Mouse (Mus musculus) thymus, adult 18-20 months (tissue): ENCODE measurements around the gene Nubp2.
A peak's percentile ranks its signal among the peaks of the same experiment; 100 is the strongest.

Source experiments
- DNase-seq, 2 experiments: peaks; one replicate each; pipeline ENCODE4 v3.0.0; 2022; ENCODE audit warnings: mixed read lengths in 2 of 2

Gene Nubp2

DNA sequence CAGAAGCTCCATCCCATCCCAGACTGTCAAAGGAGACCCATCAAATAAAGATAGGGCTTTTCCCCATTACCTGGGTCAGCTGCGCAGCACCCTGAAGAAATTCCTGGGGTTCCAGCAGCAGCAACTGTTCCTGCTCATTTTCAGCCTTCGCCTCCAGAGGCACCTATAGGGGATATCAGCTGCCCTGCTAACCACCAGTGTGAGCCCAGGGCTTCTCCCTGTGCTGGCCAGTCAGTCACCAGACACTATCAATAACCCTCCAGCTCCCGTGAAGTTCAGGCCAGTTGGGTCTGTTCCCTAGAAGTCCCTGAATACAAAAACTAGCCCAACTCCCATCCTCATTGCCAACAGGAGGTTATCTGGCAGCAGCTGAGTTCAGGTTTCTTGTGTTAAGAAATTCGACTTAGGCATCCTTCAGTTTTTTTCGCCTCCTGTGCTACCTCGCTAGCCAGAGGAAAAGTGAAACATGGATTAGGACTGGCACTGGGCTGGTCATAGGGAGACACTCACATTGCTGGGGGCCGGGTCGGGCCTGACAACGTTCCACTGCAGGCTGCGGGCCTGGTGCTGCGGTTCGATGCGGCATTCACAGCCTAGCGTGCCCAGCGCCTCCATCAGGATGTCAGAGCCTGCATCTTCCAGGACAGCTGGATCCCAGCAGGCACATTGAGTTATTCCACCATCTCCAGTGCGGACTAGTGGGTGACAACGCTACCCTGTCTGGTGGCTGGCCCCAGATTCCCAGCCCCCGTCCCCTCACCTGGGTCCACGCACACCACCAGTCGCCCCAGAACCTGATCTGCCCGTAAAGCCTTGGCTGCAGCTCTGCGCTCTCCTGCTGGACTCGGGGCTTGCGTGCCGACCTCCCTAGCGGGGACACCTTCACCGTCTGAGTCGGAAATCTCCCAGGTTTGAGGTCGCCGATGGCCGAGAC, 8.2 kb upstream of the Nubp2 start:
- DNase-seq: no peak

GRCm38 (mm10) chr17:24893276-24893675, 7.1 kb upstream of the Nubp2 start:
- no peak for DNase-seq

DNA sequence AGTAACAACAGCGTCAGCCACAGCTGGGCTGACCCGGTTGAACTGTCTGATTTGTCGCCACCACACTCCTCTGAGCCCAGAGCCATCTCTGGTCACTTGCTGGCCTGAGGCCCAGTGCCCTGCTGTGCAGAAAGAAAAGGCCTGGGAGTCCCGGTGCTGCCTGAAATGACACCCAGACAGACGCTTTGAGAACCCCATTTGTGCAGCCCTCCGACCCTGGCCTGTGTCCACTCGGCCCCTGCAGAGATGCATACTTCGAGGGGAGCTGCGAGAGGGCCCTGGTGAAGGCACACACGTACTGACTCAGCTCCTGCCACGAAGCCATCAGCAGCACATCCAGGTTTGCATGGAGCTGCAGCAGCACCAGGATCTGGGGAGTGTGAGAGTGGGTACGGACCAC, 6.6 kb upstream of the Nubp2 start:
- no peak for DNase-seq

- DNase-seq: no peak
Measured at GRCm38 (mm10) chr17:24891321-24891720, 5.2 kb upstream of the Nubp2 start.

DNA sequence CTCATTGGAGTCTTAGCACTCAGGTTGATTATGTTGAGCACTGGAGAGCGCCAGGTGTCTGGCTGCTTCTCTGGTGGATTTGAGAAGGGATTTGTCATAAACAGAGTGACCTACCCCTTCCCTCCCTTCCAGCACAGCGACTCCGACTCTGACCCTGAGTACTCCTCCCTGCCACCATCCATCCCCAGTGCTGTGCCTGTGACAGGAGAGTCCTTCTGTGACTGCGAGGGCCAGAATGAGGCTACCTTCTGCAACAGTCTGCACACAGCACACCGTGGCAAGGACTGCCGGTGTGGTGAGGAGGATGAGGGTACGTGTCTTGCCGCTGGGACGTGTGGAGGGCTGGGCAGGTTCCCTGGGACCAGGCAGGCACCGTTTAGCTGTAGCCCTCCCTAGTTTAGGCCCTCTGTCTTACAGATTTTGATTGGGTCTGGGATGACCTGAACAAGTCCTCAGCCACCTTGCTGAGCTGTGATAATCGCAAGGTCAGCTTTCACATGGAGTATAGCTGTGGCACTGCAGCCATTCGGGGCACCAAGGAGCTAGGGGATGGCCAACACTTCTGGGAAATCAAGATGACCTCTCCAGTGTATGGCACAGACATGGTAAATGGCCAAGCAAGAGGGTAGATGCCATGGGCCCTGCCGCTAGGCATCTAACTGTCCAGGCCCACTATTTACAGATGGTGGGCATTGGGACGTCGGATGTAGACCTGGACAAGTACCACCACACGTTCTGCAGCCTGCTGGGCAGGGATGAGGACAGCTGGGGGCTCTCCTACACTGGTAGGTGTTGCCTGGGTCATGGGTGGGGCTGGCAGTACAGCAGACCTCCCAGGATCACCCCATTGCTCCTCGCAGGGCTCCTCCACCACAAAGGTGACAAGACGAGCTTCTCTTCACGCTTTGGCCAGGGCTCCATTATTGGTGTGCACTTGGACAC, 4.3 kb upstream of the Nubp2 start:
- DNase-seq: no peak

DNA sequence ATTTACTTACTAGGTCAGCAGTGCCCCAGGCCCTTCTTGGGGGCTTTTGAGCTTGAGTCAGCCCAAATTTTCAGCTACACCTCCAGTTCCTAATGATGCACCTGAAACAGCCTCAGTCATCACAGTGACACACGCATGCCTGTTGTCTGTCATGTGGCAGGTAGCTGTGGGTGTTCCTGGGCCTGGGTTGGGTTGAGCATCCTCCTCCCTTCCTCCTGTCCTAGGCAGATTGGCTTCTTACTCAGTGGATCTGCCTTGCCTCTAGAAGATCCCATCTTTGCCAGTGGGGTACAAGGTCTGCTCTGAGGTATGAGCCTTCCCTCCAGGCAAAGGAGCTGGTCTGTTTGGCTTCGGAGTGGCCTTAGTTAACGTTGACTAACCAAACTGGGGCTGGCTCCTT, 2.7 kb upstream of the Nubp2 start:
- DNase-seq: no peak

- no peak for DNase-seq
Measured at GRCm38 (mm10) chr17:24887291-24888080, 1.3 kb upstream of the Nubp2 start.

GRCm38 (mm10) chr17:24886932-24887271, 753 bp upstream of the Nubp2 start:
- no peak for DNase-seq

DNA sequence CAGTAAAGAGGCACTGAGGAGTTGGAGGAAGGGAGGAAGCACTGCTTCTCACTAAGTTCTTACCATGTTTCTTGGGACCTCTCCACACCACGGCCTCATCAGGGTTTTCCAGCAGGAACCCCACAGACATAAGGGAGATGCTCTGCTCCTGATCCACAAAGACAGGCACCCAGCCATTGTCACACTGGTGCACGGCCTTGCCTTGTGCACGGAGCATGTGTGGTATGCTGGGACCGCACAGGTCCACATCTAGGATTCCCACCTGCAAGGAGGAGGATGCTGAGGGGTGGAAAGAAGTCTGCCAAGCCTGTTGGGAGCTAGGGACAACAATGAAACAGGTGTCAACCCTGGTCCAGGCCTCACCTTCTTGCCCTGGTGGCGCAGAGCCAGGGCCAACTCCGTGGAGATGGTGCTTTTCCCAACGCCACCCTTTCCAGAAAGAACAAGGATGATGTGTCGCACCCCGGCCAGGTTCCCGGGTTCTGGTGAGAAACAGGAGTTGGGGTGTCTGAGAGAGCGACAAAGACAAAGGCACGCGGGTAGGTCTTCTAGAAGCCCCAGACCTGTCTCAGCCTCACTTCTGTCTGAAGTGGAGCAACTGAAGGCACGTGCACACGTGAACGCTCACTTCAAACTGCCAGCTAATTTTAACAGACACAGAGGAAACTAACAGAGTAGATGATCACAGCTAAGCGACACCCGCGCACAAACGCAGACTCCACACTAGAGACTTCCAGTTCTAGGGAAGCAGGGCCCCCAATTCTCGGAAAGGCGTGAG, 604 bp downstream of the Nubp2 start:
- no peak for DNase-seq

- no peak for DNase-seq
Measured at GRCm38 (mm10) chr17:24884391-24884790, 1.8 kb downstream of the Nubp2 start.

DNA sequence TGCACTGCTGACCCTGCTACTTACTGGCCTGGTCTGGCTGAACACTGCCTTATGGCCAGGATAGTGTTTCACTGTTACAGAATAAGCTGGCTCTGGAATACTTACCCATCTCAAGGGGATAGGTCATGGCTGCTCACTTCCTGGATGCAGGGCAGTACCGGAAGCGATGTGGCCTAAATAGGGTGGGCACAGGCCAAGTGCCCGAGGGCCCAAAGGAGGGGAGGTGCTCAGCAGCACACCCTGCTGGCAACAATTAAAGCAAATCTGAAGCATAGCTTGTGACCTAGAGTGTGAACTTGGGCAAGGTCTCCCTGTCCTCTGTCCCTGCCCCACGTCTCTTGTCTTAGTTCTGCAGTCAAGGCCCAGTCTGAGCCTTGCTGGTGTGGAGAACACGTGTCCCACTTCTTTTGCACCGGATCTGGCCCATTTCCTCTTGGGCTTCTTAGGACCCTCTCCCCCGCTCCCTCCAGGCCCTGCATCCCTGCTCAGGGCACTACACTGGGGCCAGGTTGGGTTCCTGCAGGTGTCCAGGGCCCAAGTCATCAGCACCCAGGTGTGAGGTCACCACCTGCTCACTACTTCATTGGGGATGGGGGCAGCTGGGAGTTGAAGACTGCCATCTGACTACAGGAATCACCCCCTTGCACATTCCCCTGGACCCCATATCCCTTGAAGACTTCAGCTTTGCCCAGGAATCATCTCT, 4.3 kb downstream of the Nubp2 start:
- no peak for DNase-seq

GRCm38 (mm10) chr17:24878531-24878930, 7.6 kb downstream of the Nubp2 start:
- DNase-seq: no peak

DNA sequence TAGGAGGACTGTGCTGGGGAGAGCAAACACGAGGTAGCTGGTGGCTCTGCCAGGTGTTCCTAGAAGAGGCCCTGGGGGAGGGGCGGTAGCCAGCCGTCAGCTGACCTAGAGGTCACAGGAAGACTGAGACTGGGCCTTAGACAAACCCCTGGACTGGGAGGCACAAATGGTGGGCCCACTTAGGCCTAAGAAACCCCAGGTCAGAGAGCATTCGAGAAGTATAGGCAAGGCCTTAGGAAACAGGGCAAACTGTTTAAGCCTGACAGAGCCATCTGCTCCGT, 8.1 kb downstream of the Nubp2 start:
- peak in 1 of 2 experiments; percentile 51 for DNase-seq

DNA sequence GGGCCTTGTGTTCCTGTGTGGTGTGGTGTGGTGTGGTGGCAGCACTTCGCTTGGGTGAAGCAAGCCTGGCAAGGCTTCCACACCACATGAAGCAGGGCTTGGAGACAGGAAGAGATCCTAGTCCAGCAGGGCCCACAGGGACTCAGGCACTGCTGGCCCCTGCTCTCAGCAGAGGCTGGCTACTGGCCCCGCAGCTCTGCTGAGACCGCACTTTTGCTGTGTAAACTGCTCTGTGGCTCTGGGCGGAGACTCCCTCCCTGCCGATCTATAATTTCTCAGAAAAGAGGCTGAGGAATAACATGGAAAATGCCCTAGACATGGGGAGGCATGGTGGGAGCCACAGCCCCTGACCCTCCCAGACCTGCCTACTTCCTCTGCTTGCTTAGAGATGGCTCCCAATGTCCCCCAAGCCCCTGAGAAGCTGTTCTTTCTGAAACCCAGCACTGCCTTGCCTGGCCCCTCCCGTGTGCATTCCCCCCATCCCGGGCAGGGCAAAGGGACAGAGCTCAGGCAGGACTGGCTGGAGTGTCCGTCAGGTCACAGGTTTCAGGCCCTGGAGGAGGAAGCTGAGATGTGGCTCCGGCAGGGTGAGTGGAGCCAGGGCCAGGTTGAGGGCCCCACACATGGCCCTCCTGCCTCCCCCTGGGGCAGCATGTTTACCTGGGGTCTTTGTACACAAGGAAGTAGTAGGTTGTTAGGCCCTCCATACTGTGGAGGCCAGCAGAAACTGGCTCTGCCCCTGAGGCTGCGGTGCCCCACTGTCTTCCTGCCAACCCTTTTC, 8.6 kb downstream of the Nubp2 start:
- DNase-seq: no peak

- DNase-seq: no peak
Measured at GRCm38 (mm10) chr17:24874989-24875388, 11.2 kb downstream of the Nubp2 start.

- no peak for DNase-seq
Measured at GRCm38 (mm10) chr17:24874405-24874745, 11.8 kb downstream of the Nubp2 start.

GRCm38 (mm10) chr17:24873695-24874404, 12.3 kb downstream of the Nubp2 start:
- no peak for DNase-seq

DNA sequence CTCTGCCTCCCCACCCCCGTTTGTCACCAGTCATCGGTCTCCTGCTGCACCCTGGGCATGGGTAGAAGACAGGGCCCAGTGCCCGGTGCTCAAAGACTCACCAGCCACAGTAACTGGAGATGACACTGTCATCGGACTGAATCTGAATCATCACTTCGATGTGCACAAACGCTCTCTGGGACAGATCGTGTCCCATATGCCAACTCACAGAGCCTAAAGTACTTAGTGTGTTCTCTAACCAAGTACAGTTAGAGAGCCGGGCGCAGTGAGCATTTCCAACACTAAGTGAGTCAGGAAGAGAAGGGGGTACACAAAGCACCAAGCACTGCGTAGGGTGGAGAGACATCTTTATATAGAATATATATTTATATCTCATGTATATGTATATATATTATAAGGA, 18.2 kb downstream of the Nubp2 start:
- DNase-seq: no peak

GRCm38 (mm10) chr17:24865776-24866175, 20.4 kb downstream of the Nubp2 start, which contains the start of gene Igfals:
TSS of gene Igfals (plus strand) at chr17:24865997.
- no peak for DNase-seq

DNA sequence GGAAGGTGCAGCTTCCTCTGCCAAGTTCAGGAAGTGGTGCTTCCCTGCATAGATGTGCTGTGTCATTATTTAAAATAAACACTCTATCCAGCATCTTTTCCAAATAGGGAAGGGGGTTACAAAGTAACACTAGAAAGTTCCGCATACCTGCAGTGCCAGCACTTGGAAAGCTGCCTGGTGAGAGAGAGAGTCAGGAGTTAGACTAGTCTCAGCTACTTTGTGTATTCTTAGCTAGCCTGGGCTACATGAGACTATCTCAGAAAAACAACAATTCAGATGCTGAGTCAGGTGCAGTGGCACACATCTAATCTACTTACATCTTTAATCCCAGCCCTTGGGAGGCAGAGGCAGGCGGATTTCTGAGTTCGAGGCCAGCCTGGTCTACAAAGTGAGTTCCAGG, 24.4 kb downstream of the Nubp2 start:
- DNase-seq: no peak
